In genomic region chr1:34287731-34288130, GRCm38 (mm10) we compare ENCODE assay signal across 19 mouse cellular contexts.
"Had no signal": no experiment of that assay in that cellular context is flagged by ENCODE, and none has a peak within 500 bp of the region (broad histone marks: within the 10 kb centered on the region; RNA-seq: fewer than 3 reads in every experiment).

No protein-coding gene starts in this region.

- DNase-seq: lung, adult 18-20 months; lung, embryonic 14.5 days; lung, postnatal 10 days; lung, postnatal 4 days; midbrain, embryonic 14.5 days; retina, postnatal 1 day; right cerebral cortex, adult 18-20 months; right cerebral cortex, postnatal 25 days; thymus, adult 2 months; thymus, postnatal 14 days; thymus, postnatal 36 days had no signal

- ATAC-seq: midbrain, embryonic 16.5 days had no signal

- H3K4me3 ChIP-seq: midbrain, embryonic 10.5 days; midbrain, embryonic 12.5 days; myocyte; neural tube, embryonic 13.5 days; neural tube, embryonic 15.5 days; stomach, embryonic 15.5 days had no signal

- H3K27ac ChIP-seq: midbrain, embryonic 10.5 days; midbrain, embryonic 12.5 days; neural tube, embryonic 13.5 days; neural tube, embryonic 15.5 days; stomach, embryonic 15.5 days; stomach, postnatal 0 days had no signal
